Mouse (Mus musculus): ENCODE results near the gene 3830406C13Rik.
"Not testable (repeated sequence)": the region's sequence is repeated elsewhere in the genome, so short reads cannot be mapped to it uniquely, and the experiment has no call there.

GRCm38 (mm10) chr14:12289747-12290146 is 5.8 kb downstream of the 3830406C13Rik start:
- TF ChIP-seq CTCF, EP300 (IDR thresholded peaks at IDR 0.05; ENCODE audit: low read depth): not testable (repeated sequence)
